Mouse (Mus musculus) lung, postnatal 0 days (tissue): Measurements from ENCODE around the gene Dnase2b.

Source experiments
- CTCF ChIP-seq: IDR thresholded peaks from 2 replicates; pipeline ENCODE4 v1.5.1; 2016; ENCODE audit warnings: antibody characterized with exemption, mild to moderate bottlenecking
- EP300 ChIP-seq: IDR thresholded peaks from 2 replicates; pipeline ENCODE4 v1.6.1; 2016; ENCODE audit warnings: antibody characterized with exemption, mild to moderate bottlenecking, control low read depth

DNA sequence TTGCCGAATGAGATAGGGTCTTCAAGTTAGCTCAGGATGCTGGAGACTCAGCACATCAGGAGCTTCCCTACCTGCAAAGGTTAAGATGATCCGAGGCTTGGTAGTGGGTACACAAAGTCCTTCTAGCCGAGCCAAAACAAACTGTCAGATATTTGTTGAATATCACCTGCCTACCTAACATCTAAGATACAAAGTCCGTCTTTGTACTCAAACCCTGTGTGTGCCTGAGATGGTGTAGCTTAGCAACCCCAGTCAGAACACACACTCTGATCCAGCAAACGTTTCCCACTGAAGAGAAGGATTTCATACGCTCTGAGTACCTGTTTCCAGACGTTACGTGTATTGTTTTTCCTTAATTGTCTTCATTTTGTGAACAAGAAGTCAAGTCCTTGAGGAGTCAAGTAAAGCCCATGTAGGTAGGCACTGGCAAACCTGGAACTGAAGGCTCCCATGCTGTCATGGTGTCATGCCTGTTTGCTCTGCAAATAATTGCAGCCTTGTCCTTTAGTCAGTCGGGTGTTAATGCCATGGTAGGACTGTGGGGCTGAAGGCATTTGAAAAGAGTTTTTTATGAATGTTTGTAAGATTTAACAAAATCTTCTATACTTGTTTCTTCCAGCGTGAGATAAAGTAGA, 45.1 kb downstream of the Dnase2b start, which contains the start of gene Uox:
- TF ChIP-seq CTCF = no peak
- TF ChIP-seq EP300 = no peak
